23 mouse cellular contexts compared by ENCODE assay signal in the genomic region with DNA sequence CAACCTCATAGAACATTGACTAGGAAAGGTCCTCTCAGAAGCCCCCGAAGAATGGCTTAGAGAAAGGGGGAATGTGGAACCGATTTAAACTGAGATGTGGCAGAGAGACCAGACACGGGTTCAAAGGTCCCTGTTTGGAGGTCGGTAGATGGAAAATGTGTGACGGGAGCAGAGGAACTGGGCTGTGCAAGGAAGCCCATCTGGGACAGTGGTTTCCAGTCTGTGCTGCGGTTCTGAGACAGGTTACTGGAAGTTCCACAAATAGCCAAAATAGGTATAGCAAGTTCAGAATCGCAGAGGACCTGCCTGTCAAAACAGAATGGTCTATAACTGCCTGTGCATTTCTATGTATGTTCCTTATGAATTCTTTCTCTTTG. TPM values are rescaled to one million over a fixed set of nuclear protein-coding genes. Genes with fewer than 3 reads are reported as not detected.
DNase-seq lines count a peak whose midpoint lies in the region; ATAC-seq and TF ChIP-seq lines count a peak whose summit lies in the region.
"Had no signal": no experiment of that assay in that cellular context is flagged by ENCODE, and none has a peak within 500 bp of the region (broad histone marks: within the 10 kb centered on the region; RNA-seq: fewer than 3 reads in every experiment).

No protein-coding gene starts in this region.

- peak; percentile 55 for DNase-seq in 416B (ENCODE audit: low read depth)
- DNase-seq in CD4-positive helper T cell, adult 2 months (ENCODE audit: low read depth, low spot score): peak; percentile 31
- DNase-seq in induced T-regulatory cell, adult 2 months (ENCODE audit: low read depth): peak; percentile 36
- DNase-seq in gastrocnemius, postnatal 36 days: no peak
- DNase-seq in kidney, postnatal 4 days: no peak
- DNase-seq in hindbrain, embryonic 14.5 days (ENCODE audit: low spot score): no peak
- DNase-seq in layer of hippocampus, adult 9-11 months: no peak
- DNase-seq: adrenal gland, adult 2 months; adrenal gland, postnatal 14 days; cerebellum, adult 11-12 months; cerebellum, adult 8-10 months; cerebellum, postnatal 10 days; cerebellum, postnatal 36 days; kidney, adult 11 months had no signal

- H3K27me3 ChIP-seq in hindbrain, embryonic 14.5 days (ENCODE audit: control insufficient read depth, insufficient read depth, low read length): no peaks in the 10 kb centered on the region
- H3K27me3 ChIP-seq: embryonic facial prominence, embryonic 12.5 days; forebrain, embryonic 13.5 days; hindbrain, embryonic 15.5 days; intestine, embryonic 15.5 days had no signal

- H3K4me3 ChIP-seq in embryonic fibroblast, embryonic 13.5 days (ENCODE audit: insufficient read depth, low read length): no peak overlapping the region
- H3K4me3 ChIP-seq in hindbrain, embryonic 14.5 days (replicated peaks; ENCODE audit: low read length): no peak overlapping the region
- H3K4me3 ChIP-seq: embryonic facial prominence, embryonic 12.5 days; forebrain, embryonic 10.5 days; forebrain, embryonic 13.5 days; gastrocnemius, adult 2 months; hindbrain, embryonic 15.5 days; intestine, embryonic 15.5 days had no signal

- no peak overlapping the region for H3K9ac ChIP-seq in hindbrain, embryonic 14.5 days
- H3K9ac ChIP-seq: embryonic facial prominence, embryonic 12.5 days; forebrain, embryonic 13.5 days; hindbrain, embryonic 15.5 days; intestine, embryonic 15.5 days had no signal

- H3K36me3 ChIP-seq in hindbrain, embryonic 14.5 days (replicated peaks; ENCODE audit: control insufficient read depth, insufficient read depth): no peaks in the 10 kb centered on the region
- H3K36me3 ChIP-seq: embryonic facial prominence, embryonic 12.5 days; forebrain, embryonic 10.5 days; hindbrain, embryonic 15.5 days; intestine, embryonic 15.5 days had no signal

- TF ChIP-seq POLR2A in embryonic fibroblast, embryonic 13.5 days (IDR thresholded peaks at IDR 0.05; ENCODE audit: low read depth, low read length): no peak

- intact Hi-C loops in gastrocnemius, postnatal 36 days (cut with DNase I): no loop called here

- H3K4me2 ChIP-seq in hindbrain, embryonic 14.5 days (replicated peaks): no peak overlapping the region
- H3K4me2 ChIP-seq: embryonic facial prominence, embryonic 12.5 days; forebrain, embryonic 13.5 days; heart, embryonic 11.5 days; hindbrain, embryonic 15.5 days; intestine, embryonic 15.5 days had no signal

- WGBS in hindbrain, embryonic 14.5 days: 83% methylated on average over 7 of the region's 7 CpGs

- H3K27ac ChIP-seq in embryonic fibroblast, embryonic 13.5 days (ENCODE audit: insufficient read depth, low read length): peak overlapping the region; percentile 28; the same call in 1 of the 2 replicates
- H3K27ac ChIP-seq in hindbrain, embryonic 14.5 days: no peak overlapping the region
- H3K27ac ChIP-seq: embryonic facial prominence, embryonic 12.5 days; forebrain, embryonic 10.5 days; forebrain, embryonic 13.5 days; hindbrain, embryonic 15.5 days; intestine, embryonic 15.5 days had no signal

- no peaks in the 10 kb centered on the region for H3K9me3 ChIP-seq in hindbrain, embryonic 14.5 days (ENCODE audit: control insufficient read depth, low read length)
- H3K9me3 ChIP-seq: embryonic facial prominence, embryonic 12.5 days; forebrain, embryonic 10.5 days; forebrain, embryonic 13.5 days; hindbrain, embryonic 15.5 days; intestine, embryonic 15.5 days had no signal

- H3K4me1 ChIP-seq in embryonic fibroblast, embryonic 13.5 days (ENCODE audit: control insufficient read depth, insufficient read depth, low read length): peaks cover 5% of the 10 kb centered on the region; the same call in 1 of the 2 replicates
- peaks cover 6% of the 10 kb centered on the region for H3K4me1 ChIP-seq in hindbrain, embryonic 14.5 days (replicated peaks; ENCODE audit: control insufficient read depth, insufficient read depth, low read length)

- ATAC-seq in hindbrain, embryonic 14.5 days (ENCODE audit: low FRiP score): no peak
- ATAC-seq: forebrain, embryonic 13.5 days; forebrain, embryonic 16.5 days; intestine, embryonic 15.5 days had no signal

- TF ChIP-seq CTCF in embryonic fibroblast, embryonic 13.5 days (IDR thresholded peaks at IDR 0.05; ENCODE audit: borderline replicate concordance, insufficient read depth, low read length): no peak

RNA-seq across cellular contexts. Expression of gene Il1r1, which starts 38.2 kb away (rescaled TPM):
- 45.8 and 72.2 TPM in 2 replicates for polyA plus RNA-seq in embryonic fibroblast, embryonic 13.5 days (2011; ENCODE audit: insufficient read length, low read depth, missing spikeins)
- total RNA-seq in gastrocnemius, postnatal 36 days (2021): 1 to 10 TPM; 2.1 TPM
- polyA plus RNA-seq in hindbrain, embryonic 14.5 days (2014; fragmentation: Nextera tagmentation; extraction: Ambion mirVana): 0.66 and 0.70 TPM in 2 replicates

Comparison
In these comparisons a context has a peak if more than half of its experiments do, and no peak if none do; other contexts are left out.
1. DNase-seq: peak in 416B (single experiment), CD4-positive helper T cell, adult 2 months (single experiment) and induced T-regulatory cell, adult 2 months (single experiment); none in gastrocnemius, postnatal 36 days (0 of 2), kidney, postnatal 4 days (0 of 2), hindbrain, embryonic 14.5 days (single experiment) and layer of hippocampus, adult 9-11 months (single experiment).
2. RNA of gene Il1r1, which starts 38.2 kb away (polyA plus RNA-seq): 45.8 to 72.2 TPM in embryonic fibroblast, embryonic 13.5 days; 0.66 to 0.70 TPM in hindbrain, embryonic 14.5 days; every median in the first group is over 10 times any median in the second.